Mouse (Mus musculus) CH12.LX (cell line): Measurements from ENCODE around the gene Shisa7. TPM values are rescaled to one million over a fixed set of nuclear protein-coding genes. Genes with fewer than 3 reads are reported as not detected.

Source experiments
- DNase-seq: peaks from one replicate; pipeline ENCODE4 v3.0.0-alpha.2; 2013; ENCODE audit errors: extremely low read depth
- H3K27ac ChIP-seq: 2 replicates; pipeline ENCODE4 v1.5.1; 2012; ENCODE audit warnings: low read depth, mild to moderate bottlenecking, control low read depth, moderate library complexity; ENCODE audit not compliant: insufficient read depth
- H3K27me3 ChIP-seq: replicated peaks from 2 replicates; pipeline ENCODE3; 2012; ENCODE audit warnings: inconsistent platforms
- H3K36me3 ChIP-seq, 2 experiments: replicated peaks in 1 of 2; 2 replicates each; pipeline versions ENCODE3 to v1.6.1; 2012; ENCODE audit warnings: inconsistent platforms in 1 of 2, low read length in 1 of 2, mild to moderate bottlenecking in 1 of 2, mixed read lengths in 1 of 2, moderate library complexity in 1 of 2; ENCODE audit not compliant: control insufficient read depth in 1 of 2, insufficient read depth in 1 of 2
- H3K4me1 ChIP-seq, 2 experiments: 2 replicates each; pipeline ENCODE4 v1.6.1; 2012; ENCODE audit warnings: inconsistent platforms in 1 of 2, moderate library complexity in 1 of 2; ENCODE audit not compliant: insufficient read depth in 2 of 2, control insufficient read depth in 1 of 2
- H3K4me2 ChIP-seq: 2 replicates; pipeline ENCODE4 v1.6.1; 2012; ENCODE audit warnings: low read depth, mild to moderate bottlenecking, control low read depth; ENCODE audit not compliant: poor library complexity, insufficient read depth, severe bottlenecking
- H3K4me3 ChIP-seq, 3 experiments: fragments of 150-350 bp in 1 of 3; sonication (generic) in 1 of 3; replicated peaks in 1 of 3; 2 replicates each; pipeline versions ENCODE3 to v1.5.1; 2011 to 2012; ENCODE audit warnings: low read depth in 2 of 3, low read length in 2 of 3, mild to moderate bottlenecking in 2 of 3, moderate library complexity in 2 of 3, control low read depth in 1 of 3, improper control_type of control experiment in 1 of 3, inconsistent platforms in 1 of 3, mixed read lengths in 1 of 3; ENCODE audit not compliant: poor library complexity in 1 of 3
- H3K79me2 ChIP-seq: replicated peaks from 2 replicates; pipeline ENCODE4 v1.6.1; 2012; ENCODE audit warnings: mild to moderate bottlenecking, moderate library complexity; ENCODE audit not compliant: control insufficient read depth, poor library complexity, insufficient read depth, severe bottlenecking; ENCODE audit errors: extremely low read depth
- H3K9ac ChIP-seq: 2 replicates; pipeline ENCODE4 v1.6.1; 2012; ENCODE audit warnings: low read depth, mild to moderate bottlenecking, control low read depth, moderate library complexity; ENCODE audit not compliant: insufficient read depth
- H3K9me3 ChIP-seq: replicated peaks from 2 replicates; pipeline ENCODE3; 2012; ENCODE audit warnings: low read length, inconsistent platforms, mixed read lengths
- BHLHE40 ChIP-seq: IDR thresholded peaks from 2 replicates; pipeline ENCODE4 v1.6.1; 2011; ENCODE audit warnings: mild to moderate bottlenecking, low read depth, low read length, improper control_type of control experiment
- CHD1 ChIP-seq: IDR thresholded peaks from 2 replicates; pipeline ENCODE4 v1.6.1; 2012; ENCODE audit warnings: low read depth, low read length, improper control_type of control experiment, inconsistent platforms
- CTCF ChIP-seq, 2 experiments: IDR thresholded peaks in 1 of 2; conservative IDR thresholded peaks in 1 of 2; 2 replicates each; pipeline ENCODE4 v1.5.1; 2011 to 2012; ENCODE audit warnings: low read depth in 2 of 2, low read length in 2 of 2, improper control_type of control experiment in 1 of 2, inconsistent platforms in 1 of 2, mild to moderate bottlenecking in 1 of 2, moderate library complexity in 1 of 2
- E2F4 ChIP-seq: IDR thresholded peaks from 2 replicates; pipeline ENCODE4 v1.6.1; 2011; ENCODE audit warnings: low read depth, low read length, improper control_type of control experiment; ENCODE audit not compliant: insufficient replicate concordance
- EP300 ChIP-seq: IDR thresholded peaks from 2 replicates; pipeline ENCODE4 v1.6.1; 2011; ENCODE audit warnings: low read length, improper control_type of control experiment
- HCFC1 ChIP-seq: IDR thresholded peaks from 2 replicates; pipeline ENCODE4 v1.6.1; 2012; ENCODE audit warnings: low read depth, mild to moderate bottlenecking, inconsistent platforms, low read length, improper control_type of control experiment
- IRF4 ChIP-seq: IDR thresholded peaks from 2 replicates; pipeline ENCODE4 v1.6.1; 2014; ENCODE audit warnings: low read depth, mild to moderate bottlenecking, inconsistent platforms, low read length, improper control_type of control experiment
- JUN ChIP-seq: IDR thresholded peaks from 2 replicates; pipeline ENCODE4 v1.6.1; 2011; ENCODE audit warnings: low read depth, mild to moderate bottlenecking, low read length, improper control_type of control experiment, moderate library complexity; ENCODE audit not compliant: insufficient read depth
- JUND ChIP-seq: conservative IDR thresholded peaks from 2 replicates; pipeline ENCODE4 v1.6.1; 2011; ENCODE audit warnings: low read depth, low read length, improper control_type of control experiment
- KAT2A ChIP-seq: IDR thresholded peaks from 2 replicates; pipeline ENCODE4 v1.6.1; 2012; ENCODE audit warnings: low read length, improper control_type of control experiment, inconsistent platforms; ENCODE audit not compliant: insufficient replicate concordance
- MAFK ChIP-seq: IDR thresholded peaks from 2 replicates; pipeline ENCODE4 v1.6.1; 2011; ENCODE audit warnings: low read length, improper control_type of control experiment; ENCODE audit not compliant: insufficient replicate concordance
- MAX ChIP-seq: IDR thresholded peaks from 2 replicates; pipeline ENCODE4 v1.6.1; 2011; ENCODE audit warnings: low read length, improper control_type of control experiment
- MAZ ChIP-seq: IDR thresholded peaks from 2 replicates; pipeline ENCODE4 v1.6.1; 2012; ENCODE audit warnings: low read depth, mild to moderate bottlenecking, inconsistent platforms, low read length, improper control_type of control experiment, moderate library complexity
- MEF2A ChIP-seq: IDR thresholded peaks from 2 replicates; pipeline ENCODE4 v1.6.1; 2014; ENCODE audit warnings: low read depth, mild to moderate bottlenecking, inconsistent platforms, low read length, improper control_type of control experiment, borderline replicate concordance
- MXI1 ChIP-seq: IDR thresholded peaks from 2 replicates; pipeline ENCODE4 v1.6.1; 2011; ENCODE audit warnings: mild to moderate bottlenecking, low read depth, low read length, improper control_type of control experiment
- MYC ChIP-seq: IDR thresholded peaks from 2 replicates; pipeline ENCODE4 v1.6.1; 2011; ENCODE audit warnings: low read depth, mild to moderate bottlenecking, improper control_type of control experiment, low read length
- NELFE ChIP-seq: IDR thresholded peaks from 2 replicates; pipeline ENCODE4 v1.6.1; 2011; ENCODE audit warnings: low read depth, low read length, improper control_type of control experiment
- NRF1 ChIP-seq: IDR thresholded peaks from 2 replicates; pipeline ENCODE4 v1.6.1; 2014; ENCODE audit warnings: low read depth, mild to moderate bottlenecking, inconsistent platforms, low read length, improper control_type of control experiment, moderate library complexity
- POLR2AphosphoS2 ChIP-seq: IDR thresholded peaks from 2 replicates; pipeline ENCODE4 v1.6.1; 2011; ENCODE audit warnings: low read depth, low read length, improper control_type of control experiment
- RCOR1 ChIP-seq: conservative IDR thresholded peaks from 2 replicates; pipeline ENCODE4 v1.6.1; 2012; ENCODE audit warnings: low read depth, mild to moderate bottlenecking, inconsistent platforms, low read length, improper control_type of control experiment
- SIN3A ChIP-seq: IDR thresholded peaks from 2 replicates; pipeline ENCODE4 v1.6.1; 2012; ENCODE audit warnings: low read length, improper control_type of control experiment, inconsistent platforms
- SMC3 ChIP-seq: IDR thresholded peaks from 2 replicates; pipeline ENCODE4 v1.6.1; 2011; ENCODE audit warnings: low read depth, low read length, improper control_type of control experiment
- TBP ChIP-seq: conservative IDR thresholded peaks from 2 replicates; pipeline ENCODE4 v1.6.1; 2011; ENCODE audit warnings: low read depth, low read length, improper control_type of control experiment
- TCF12 ChIP-seq: IDR thresholded peaks from 2 replicates; pipeline ENCODE4 v1.6.1; 2014; ENCODE audit warnings: low read depth, mild to moderate bottlenecking, inconsistent platforms, low read length, improper control_type of control experiment
- UBTF ChIP-seq: IDR thresholded peaks from 2 replicates; pipeline ENCODE4 v1.6.1; 2012; ENCODE audit warnings: low read depth, mild to moderate bottlenecking, inconsistent platforms, low read length, improper control_type of control experiment, moderate library complexity
- USF1 ChIP-seq: IDR thresholded peaks from 2 replicates; pipeline ENCODE4 v1.6.1; 2014; ENCODE audit warnings: low read depth, mild to moderate bottlenecking, inconsistent platforms, low read length, improper control_type of control experiment
- USF2 ChIP-seq: conservative IDR thresholded peaks from 2 replicates; pipeline ENCODE4 v1.6.1; 2011; ENCODE audit warnings: low read depth, low read length, improper control_type of control experiment
- ZC3H11A ChIP-seq: IDR thresholded peaks from 2 replicates; pipeline ENCODE4 v1.6.1; 2012; ENCODE audit warnings: low read depth, mild to moderate bottlenecking, inconsistent platforms, low read length, improper control_type of control experiment
- ZKSCAN1 ChIP-seq: IDR thresholded peaks from 2 replicates; pipeline ENCODE4 v1.6.1; 2012; ENCODE audit warnings: low read depth, inconsistent platforms, low read length, improper control_type of control experiment, borderline replicate concordance
- ZMIZ1 ChIP-seq: IDR thresholded peaks from 2 replicates; pipeline ENCODE4 v1.6.1; 2012; ENCODE audit warnings: low read depth, mild to moderate bottlenecking, inconsistent platforms, low read length, improper control_type of control experiment
- ZNF384 ChIP-seq: IDR thresholded peaks from 2 replicates; pipeline ENCODE4 v1.6.1; 2012; ENCODE audit warnings: low read depth, low read length, improper control_type of control experiment, inconsistent platforms
- dilution Hi-C: fragments of 300-500 bp; cut with MboI; formaldehyde crosslinking; loops from 2 replicates; pipeline ENCODE4 v1.14.3; 2020; ENCODE audit warnings: low sequenced_read_pairs; ENCODE audit not compliant: extremely low pct_unique_long_range_greater_than_20kb, extremely low pct_ligation_motif_present
- in situ Hi-C: fragments of 300-500 bp; cut with MboI; formaldehyde crosslinking; loops from 3 replicates; pipeline ENCODE4 v1.14.3; 2019; ENCODE audit warnings: low sequenced_read_pairs, low pct_ligation_motif_present, low pct_unique_long_range_greater_than_20kb, mixed read lengths
- polyA plus RNA-seq: library from polyadenylated mRNA; unstranded; fragments of >175 nt; gene quantifications from 2 replicates; pipeline ENCODE4 v1.2.1, GENCODE M21; 2012; ENCODE audit warnings: low read depth; ENCODE audit not compliant: insufficient read length
- total RNA-seq, 2 experiments: library from RNA; depleted of rRNA; stranded (reverse); fragments of 300-350 nt in 1 of 2; fragments of >200 nt in 1 of 2; gene quantifications; 2 replicates each; pipeline ENCODE4 v1.2.3; 2012 to 2014

The Shisa7 gene
- total and polyA plus RNA-seq, 3 experiments, result not detected

DNA sequence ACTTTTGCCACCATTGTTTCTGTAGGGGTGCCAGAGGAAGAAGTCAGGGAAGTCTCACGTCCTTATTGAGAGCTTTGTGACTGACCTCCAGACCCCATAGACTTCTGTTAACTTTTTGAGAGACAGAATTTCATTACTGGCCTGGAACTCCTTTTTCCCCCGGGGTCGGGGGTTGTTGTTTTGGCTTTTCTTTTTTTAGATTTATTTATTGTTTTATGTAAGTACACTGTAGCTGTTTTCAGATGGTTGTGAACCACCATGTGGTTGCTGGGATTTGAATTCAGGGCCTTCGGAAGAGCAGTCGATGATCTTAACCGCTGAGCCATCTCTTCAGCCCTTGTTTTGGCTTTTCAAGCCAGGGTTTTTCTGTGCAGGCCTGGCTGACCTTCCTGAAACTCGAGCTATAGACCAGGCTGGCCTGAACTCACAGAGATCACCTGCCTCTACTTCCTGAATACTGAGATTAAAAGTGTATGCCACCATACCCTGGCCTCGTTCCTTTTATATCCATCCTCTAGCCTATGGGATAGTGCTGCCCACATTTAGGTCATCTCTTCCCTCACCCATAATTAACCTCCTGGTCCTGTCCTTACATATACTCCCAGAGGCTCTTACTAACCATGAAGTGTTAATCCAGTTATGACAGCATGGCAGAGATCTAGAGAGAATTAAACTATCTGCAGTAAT lies 31.2 kb downstream of the Shisa7 start:
- Histone ChIP-seq H3K27me3 (no peaks in the 10 kb centered on the region), H3K79me2 (peaks cover 38% of the 10 kb centered on the region), H3K27ac (peak overlapping the region; percentile 2; the same call in 1 of the 2 replicates), H3K4me2 (peak overlapping the region; percentile 98), H3K9me3 (no peaks in the 10 kb centered on the region), H3K4me1 (peaks cover 7 to 27% of the 10 kb centered on the region in 2 experiments; a peak in 3 of 4 replicates), H3K36me3 (peaks cover 26 to 40% of the 10 kb centered on the region in 2 experiments), H3K4me3 (peak overlapping the region; percentile 67 to 99 (median 75)), H3K9ac (peak overlapping the region; percentile 96)
- DNase-seq, result no peak
- TF ChIP-seq BHLHE40, result 0 out of 2 replicates have a peak, but pooled peaks have one; percentile 15
- TF ChIP-seq MXI1, result peak; percentile 75
- peak; percentile 95 for TF ChIP-seq CHD1
- TF ChIP-seq USF2, result no peak
- TF ChIP-seq MAFK, result no peak
- TF ChIP-seq JUND, result no peak
- no peak for TF ChIP-seq MEF2A
- peak; percentile 9; the same call in 1 of the 2 replicates for TF ChIP-seq NELFE
- TF ChIP-seq UBTF, result no peak
- TF ChIP-seq RCOR1, result 0 out of 2 replicates have a peak, but pooled peaks have one; percentile 11
- 0 out of 2 replicates have a peak, but pooled peaks have one; percentile 37 for TF ChIP-seq TBP
- TF ChIP-seq KAT2A, result no peak
- no peak for TF ChIP-seq JUN
- TF ChIP-seq ZNF384, result no peak
- peak; percentile 54 for TF ChIP-seq MAX
- TF ChIP-seq SMC3, result no peak
- TF ChIP-seq E2F4, result no peak
- no peak for TF ChIP-seq POLR2AphosphoS2
- no peak for TF ChIP-seq CTCF (conservative IDR thresholded peaks at IDR 0.05 in 1 of 2, IDR thresholded peaks at IDR 0.05 in 1 of 2; ENCODE audit: low read depth in 2 of 2, low read length in 2 of 2)
- TF ChIP-seq MAZ, result no peak
- no peak for TF ChIP-seq HCFC1
- TF ChIP-seq NRF1, result no peak
- TF ChIP-seq ZC3H11A, result no peak
- TF ChIP-seq SIN3A, result peak; percentile 68; the same call in 1 of the 2 replicates
- no peak for TF ChIP-seq IRF4
- TF ChIP-seq ZKSCAN1, result no peak
- TF ChIP-seq USF1, result no peak
- peak; percentile 76 for TF ChIP-seq ZMIZ1
- TF ChIP-seq TCF12, result no peak
- TF ChIP-seq EP300, result no peak
- peak; percentile 56; the same call in 1 of the 2 replicates for TF ChIP-seq MYC
- dilution Hi-C loops, result no loop called here
- in situ Hi-C loops, result no loop called here
